Mouse (Mus musculus): ENCODE measurements at regions not wholly inside any gene's neighbourhood (a gene's known extent, or its start where the extent isn't known, plus 50 kb on each side); places are given as distances from the start of the nearest gene placed in this dataset.

DNA sequence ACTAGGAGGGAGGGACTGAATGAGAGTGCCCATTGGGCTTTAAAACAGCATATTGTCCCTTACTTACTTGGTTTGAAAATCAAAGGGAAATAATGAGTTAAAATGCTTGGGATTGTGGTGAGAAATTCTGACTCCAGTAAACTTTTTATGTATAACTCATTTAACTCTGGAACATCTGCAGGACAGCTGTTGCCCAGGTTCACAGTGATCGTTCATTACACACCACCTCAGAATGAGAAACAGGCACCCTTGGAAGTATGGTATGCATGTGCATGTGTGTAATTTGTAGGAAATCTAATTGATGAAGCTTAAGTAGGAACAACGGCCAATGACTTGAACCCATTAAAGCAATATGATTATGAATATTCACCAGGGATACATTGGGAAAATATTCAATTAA is 210.4 kb upstream of the Thbs1 start:
- TF ChIP-seq CTCF (IDR thresholded peaks at IDR 0.05; ENCODE audit: low read depth, low read length) (no peak), TAL1 (conservative IDR thresholded peaks at IDR 0.05; ENCODE audit: low read depth, low read length) (no peak), POLR2AphosphoS5 (IDR thresholded peaks at IDR 0.05; ENCODE audit: insufficient replicate concordance, low read depth, low read length) (no peak)

All from G1E (cell line).